Mouse (Mus musculus) neural tube, embryonic 12.5 days (tissue): ENCODE data around the gene Gm10486. TPM values are rescaled to one million over a fixed set of nuclear protein-coding genes. Genes with fewer than 3 reads are reported as not detected.
"Not testable (repeated sequence)": the region's sequence is repeated elsewhere in the genome, so short reads cannot be mapped to it uniquely, and the experiment has no call there.

Source experiments
- ATAC-seq: fragments of 200-750 bp; cut with Nextera tagmentation; 2 replicates; pipeline ENCODE4 v1.8.0; 2017; ENCODE audit warnings: low read depth, mild to moderate bottlenecking, moderate TSS enrichment, moderate library complexity; ENCODE audit not compliant: low FRiP score
- H3K27ac ChIP-seq: fragments of 300-500 bp; sonication (generic); 2 replicates; pipeline ENCODE4 v1.5.1; 2016
- H3K27me3 ChIP-seq: fragments of 300-500 bp; sonication (generic); replicated peaks from 2 replicates; pipeline ENCODE4 v1.6.1; 2016; ENCODE audit warnings: mild to moderate bottlenecking
- H3K36me3 ChIP-seq: fragments of 300-500 bp; sonication (generic); 2 replicates; pipeline ENCODE4 v1.6.1; 2016; ENCODE audit warnings: mild to moderate bottlenecking
- H3K4me1 ChIP-seq: fragments of 300-500 bp; sonication (generic); 2 replicates; pipeline ENCODE4 v1.6.1; 2016
- H3K4me2 ChIP-seq: fragments of 300-500 bp; sonication (generic); replicated peaks from 2 replicates; pipeline ENCODE4 v1.6.1; 2016; ENCODE audit warnings: mild to moderate bottlenecking
- H3K4me3 ChIP-seq: fragments of 300-500 bp; sonication (generic); 2 replicates; pipeline ENCODE4 v1.5.1; 2016
- H3K9ac ChIP-seq: fragments of 300-500 bp; sonication (generic); 2 replicates; pipeline ENCODE4 v1.6.1; 2016; ENCODE audit warnings: mild to moderate bottlenecking
- H3K9me3 ChIP-seq: fragments of 300-500 bp; sonication (generic); 2 replicates; pipeline ENCODE4 v1.6.1; 2016; ENCODE audit warnings: mild to moderate bottlenecking
- WGBS: fragments of 180-500 bp; shearing (Covaris S2); methylation state at CpG from one replicate; pipeline ENCODE4 v1.1.7; 2016; 5-methylcytosine and 5-hydroxymethylcytosine counted together
- polyA plus RNA-seq: library from polyadenylated mRNA; unstranded; fragments of >200 nt; fragmentation: Nextera tagmentation; extraction: Ambion mirVana; gene quantifications from 2 replicates; pipeline ENCODE4 v1.2.1, GENCODE M21; 2016

Gm10486 gene
- not detected in 2 replicates for polyA plus RNA-seq

- H3K36me3 ChIP-seq, H3K9me3 ChIP-seq, H3K4me2 ChIP-seq, H3K4me1 ChIP-seq, H3K27me3 ChIP-seq, H3K4me3 ChIP-seq, H3K9ac ChIP-seq, H3K27ac ChIP-seq, ATAC-seq: not testable (repeated sequence)
- WGBS = no CpG with 5 or more reads among the region's 6 CpGs
Observed at GRCm38 (mm10) chrX:35067084-35067483, at the start of gene Gm10486. Gene Gm10486 (plus strand): TSS chrX:35067384.
